25 mouse cellular contexts compared by ENCODE assay signal in the genomic region with DNA sequence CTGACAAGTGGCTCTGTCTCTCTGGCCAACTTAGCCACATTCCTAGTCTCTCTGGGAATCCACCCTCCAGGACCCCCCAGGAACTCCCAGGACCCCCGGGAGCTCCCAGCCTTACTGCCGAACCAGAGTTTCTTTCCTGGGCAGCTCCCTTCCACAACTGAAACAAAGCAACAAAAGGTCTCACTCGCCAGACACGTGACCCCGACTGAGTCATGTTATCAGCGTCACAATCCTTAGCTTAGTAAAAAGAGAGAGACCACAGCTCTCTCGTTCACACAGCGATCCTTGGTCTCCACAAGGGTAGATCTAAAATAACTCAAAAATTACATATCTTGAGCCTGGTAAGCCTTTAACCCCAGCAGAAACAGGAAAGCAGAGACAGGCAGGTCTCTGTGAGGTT. TPM values are rescaled to one million over a fixed set of nuclear protein-coding genes. Genes with fewer than 3 reads are reported as not detected.
A peak's percentile ranks its signal among the peaks of the same experiment; 100 is the strongest.
DNase-seq lines count a peak whose midpoint lies in the region; ATAC-seq and TF ChIP-seq lines count a peak whose summit lies in the region.
"Had no signal": no experiment of that assay in that cellular context is flagged by ENCODE, and none has a peak within 500 bp of the region (broad histone marks: within the 10 kb centered on the region; RNA-seq: fewer than 3 reads in every experiment).

No protein-coding gene starts in this region.

- H3K79me2 ChIP-seq in CH12.LX (replicated peaks; ENCODE audit: control insufficient read depth, extremely low read depth, insufficient read depth, poor library complexity, severe bottlenecking): no peaks in the 10 kb centered on the region

- DNase-seq in 416B (ENCODE audit: low read depth): peak; percentile 79
- no peak for DNase-seq in CH12.LX (ENCODE audit: extremely low read depth)
- no peak for DNase-seq in kidney, adult 8-10 months
- no peak for DNase-seq in adrenal gland, adult 2 months
- DNase-seq in lung, postnatal 10 days: no peak
- DNase-seq: adrenal gland, postnatal 10 days; cerebellum, adult 18-20 months; cerebellum, postnatal 25 days; gastrocnemius, postnatal 14 days; heart, adult 18-20 months; heart, postnatal 4 days; kidney, adult 2 months; kidney, postnatal 36 days; layer of hippocampus, adult 9-11 months; lung, embryonic 14.5 days; retina, postnatal 1 day had no signal

- no peak for TF ChIP-seq EP300 in CH12.LX (IDR thresholded peaks at IDR 0.05; ENCODE audit: low read length)

- 38% methylated on average over 8 of the region's 8 CpGs for WGBS in liver, embryonic 16.5 days (ENCODE audit: insufficient replicate concordance)

- no peak overlapping the region for H3K4me3 ChIP-seq in CH12.LX (replicated peaks in 1 of 3; ENCODE audit: low read depth in 2 of 3, low read length in 2 of 3, poor library complexity in 1 of 3)
- H3K4me3 ChIP-seq in liver, embryonic 16.5 days (ENCODE audit: low read depth, low read length): no peak overlapping the region
- H3K4me3 ChIP-seq: embryonic facial prominence, embryonic 15.5 days; limb, embryonic 12.5 days; midbrain, embryonic 10.5 days had no signal

- dilution Hi-C loops in CH12.LX (cut with MboI; ENCODE audit: extremely low pct_ligation_motif_present, extremely low pct_unique_long_range_greater_than_20kb, low sequenced_read_pairs): no loop called here

- no peaks in the 10 kb centered on the region for H3K9me3 ChIP-seq in CH12.LX (replicated peaks; ENCODE audit: low read length)
- H3K9me3 ChIP-seq in liver, embryonic 16.5 days (replicated peaks; ENCODE audit: control insufficient read depth, low read length): no peaks in the 10 kb centered on the region
- H3K9me3 ChIP-seq: embryonic facial prominence, embryonic 15.5 days; limb, embryonic 12.5 days; midbrain, embryonic 10.5 days had no signal

- ATAC-seq in inflammation-experienced regulatory T-cells, adult 6 months: peak; percentile 19
- ATAC-seq in liver, embryonic 16.5 days (ENCODE audit: low read depth): no peak
- ATAC-seq in activated CD4-positive, CD25-positive, alpha-beta regulatory T cell, adult 4 months: no peak
- ATAC-seq: hindbrain, postnatal 0 days had no signal

- no peak overlapping the region for H3K4me2 ChIP-seq in CH12.LX (ENCODE audit: insufficient read depth, low read depth, poor library complexity, severe bottlenecking)
- peak overlapping the region; percentile 58; the same call in 1 of the 2 replicates for H3K4me2 ChIP-seq in liver, embryonic 16.5 days (ENCODE audit: low read depth, low read length)
- H3K4me2 ChIP-seq: embryonic facial prominence, embryonic 15.5 days; limb, embryonic 12.5 days; lung, embryonic 14.5 days had no signal

- H3K27me3 ChIP-seq in CH12.LX (replicated peaks): no peaks in the 10 kb centered on the region
- no peaks in the 10 kb centered on the region for H3K27me3 ChIP-seq in liver, embryonic 16.5 days (ENCODE audit: control insufficient read depth, insufficient read depth, low read depth, low read length)
- H3K27me3 ChIP-seq: embryonic facial prominence, embryonic 15.5 days; limb, embryonic 12.5 days had no signal

- H3K9ac ChIP-seq in CH12.LX (ENCODE audit: insufficient read depth, low read depth): no peak overlapping the region
- peak overlapping the region; percentile 15 for H3K9ac ChIP-seq in liver, embryonic 16.5 days (ENCODE audit: low read depth, low read length)
- H3K9ac ChIP-seq: embryonic facial prominence, embryonic 15.5 days; limb, embryonic 12.5 days; lung, embryonic 14.5 days had no signal

- no peaks in the 10 kb centered on the region for H3K36me3 ChIP-seq in CH12.LX (replicated peaks in 1 of 2; ENCODE audit: control insufficient read depth in 1 of 2, insufficient read depth in 1 of 2, low read length in 1 of 2)
- H3K36me3 ChIP-seq in liver, embryonic 16.5 days (ENCODE audit: control insufficient read depth, insufficient read depth): no peaks in the 10 kb centered on the region
- H3K36me3 ChIP-seq: embryonic facial prominence, embryonic 15.5 days; limb, embryonic 12.5 days; midbrain, embryonic 10.5 days had no signal

- peaks cover 9 to 15% of the 10 kb centered on the region in 2 experiments for H3K4me1 ChIP-seq in CH12.LX (ENCODE audit: control insufficient read depth in 1 of 2, insufficient read depth in 2 of 2)
- peaks cover 53% of the 10 kb centered on the region for H3K4me1 ChIP-seq in liver, embryonic 16.5 days (ENCODE audit: control insufficient read depth, low read depth, low read length)
- H3K4me1 ChIP-seq: midbrain, embryonic 10.5 days had no signal

- in situ Hi-C loops in CH12.LX (cut with MboI; ENCODE audit: low pct_ligation_motif_present, low pct_unique_long_range_greater_than_20kb, low sequenced_read_pairs): no loop called here

- TF ChIP-seq POLR2A in CH12.LX (IDR thresholded peaks at IDR 0.05; ENCODE audit: low read depth, low read length): no peak

- TF ChIP-seq RAD21 in CH12.LX (IDR thresholded peaks at IDR 0.05; ENCODE audit: low read depth, low read length): no peak

- no peak overlapping the region for H3K27ac ChIP-seq in CH12.LX (ENCODE audit: insufficient read depth, low read depth)
- H3K27ac ChIP-seq in liver, embryonic 16.5 days (ENCODE audit: low read length): peak overlapping the region; percentile 99
- H3K27ac ChIP-seq: embryonic facial prominence, embryonic 15.5 days; hindbrain, postnatal 0 days; limb, embryonic 12.5 days; macrophage; midbrain, embryonic 10.5 days had no signal

- no peak for TF ChIP-seq CTCF in CH12.LX (conservative IDR thresholded peaks at IDR 0.05 in 1 of 2, IDR thresholded peaks at IDR 0.05 in 1 of 2; ENCODE audit: low read depth in 2 of 2, low read length in 2 of 2)

TF ChIP-seq in CH12.LX, 34 proteins besides CTCF, POLR2A, EP300 and RAD21:
- no peak for TF ChIP-seq RCOR1 (conservative IDR thresholded peaks at IDR 0.05; ENCODE audit: low read depth, low read length)
- TF ChIP-seq BHLHE40 (IDR thresholded peaks at IDR 0.05; ENCODE audit: low read depth, low read length): peak; percentile 48; the same call in 1 of the 2 replicates

RNA-seq across cellular contexts. Expression of a gene that starts 13.8 kb away (rescaled TPM):
- 0.13 TPM in 1 of 2 replicates, not detected in the other for total RNA-seq in CH12.LX (2012; rRNA removed)
- total RNA-seq in CH12.LX (2014; rRNA removed): 0.24 TPM in 1 of 2 replicates, not detected in the other
- polyA plus RNA-seq in CH12.LX (2012; ENCODE audit: insufficient read length, low read depth): 0.16 TPM in 1 of 2 replicates, not detected in the other
- polyA plus RNA-seq in inflammation-experienced regulatory T-cells, adult 6 months (2017; shearing (Covaris generic)): under 1 TPM; 0.21 to 0.39 (median 0.38) TPM
- polyA plus RNA-seq in liver, embryonic 16.5 days (2015; fragmentation: Nextera tagmentation; extraction: Ambion mirVana): 2.3 and 2.9 TPM in 2 replicates
- not detected for total RNA-seq in adrenal gland, adult 2 months (2021)
- polyA plus RNA-seq in adrenal gland, adult 2 months (2012; rRNA removed): 0.06 and 0.10 TPM in 2 replicates
- polyA plus RNA-seq in activated CD4-positive, CD25-positive, alpha-beta regulatory T cell, adult 4 months (2017; shearing (Covaris generic)): under 1 TPM; 0.29 to 0.31 TPM
- total RNA-seq: heart, adult 18-20 months had no signal
- polyA plus RNA-seq: heart, embryonic 14.5 days had no signal

RNA-seq across cellular contexts. Expression of a gene that starts 27.2 kb away (rescaled TPM):
- total RNA-seq in CH12.LX (2012; rRNA removed): 0.88 and 1.6 TPM in 2 replicates
- 0.45 and 0.50 TPM in 2 replicates for total RNA-seq in CH12.LX (2014; rRNA removed)
- 0.90 and 0.97 TPM in 2 replicates for polyA plus RNA-seq in CH12.LX (2012; ENCODE audit: insufficient read length, low read depth)
- 10 to 100 TPM; 13.1 to 22.6 (median 13.8) TPM for polyA plus RNA-seq in inflammation-experienced regulatory T-cells, adult 6 months (2017; shearing (Covaris generic))
- polyA plus RNA-seq in liver, embryonic 16.5 days (2015; fragmentation: Nextera tagmentation; extraction: Ambion mirVana): 51.6 and 53.8 TPM in 2 replicates
- total RNA-seq in adrenal gland, adult 2 months (2021): 1 to 10 TPM; 8.0 to 8.9 TPM
- polyA plus RNA-seq in adrenal gland, adult 2 months (2012; rRNA removed): 5.3 and 6.9 TPM in 2 replicates
- polyA plus RNA-seq in activated CD4-positive, CD25-positive, alpha-beta regulatory T cell, adult 4 months (2017; shearing (Covaris generic)): 10 to 100 TPM; 18.6 to 18.7 TPM

RNA-seq across cellular contexts. Expression of a gene that starts 42.6 kb away (rescaled TPM):
- total RNA-seq in CH12.LX (2012; rRNA removed): 63.1 and 65.0 TPM in 2 replicates
- total RNA-seq in CH12.LX (2014; rRNA removed): 72.7 and 74.2 TPM in 2 replicates
- 97.9 and 132 TPM in 2 replicates for polyA plus RNA-seq in CH12.LX (2012; ENCODE audit: insufficient read length, low read depth)
- polyA plus RNA-seq in inflammation-experienced regulatory T-cells, adult 6 months (2017; shearing (Covaris generic)): 100 to 1,000 TPM; 110 to 152 (median 125) TPM
- polyA plus RNA-seq in liver, embryonic 16.5 days (2015; fragmentation: Nextera tagmentation; extraction: Ambion mirVana): 35.6 and 47.6 TPM in 2 replicates
- total RNA-seq in adrenal gland, adult 2 months (2021): 10 to 100 TPM; 60.0 to 62.5 TPM
- 3.7 and 6.8 TPM in 2 replicates for polyA plus RNA-seq in adrenal gland, adult 2 months (2012; rRNA removed)
- polyA plus RNA-seq in activated CD4-positive, CD25-positive, alpha-beta regulatory T cell, adult 4 months (2017; shearing (Covaris generic)): 100 to 1,000 TPM; 108 to 114 TPM
